Mouse (Mus musculus) intestine, embryonic 16.5 days (tissue): ENCODE measurements around the gene Dgcr8. TPM values are rescaled to one million over a fixed set of nuclear protein-coding genes. Genes with fewer than 3 reads are reported as not detected.

Experiments used
- ATAC-seq: fragments of 200-750 bp; cut with Nextera tagmentation; 2 replicates; pipeline ENCODE4 v1.8.0; 2017; ENCODE audit warnings: moderate TSS enrichment, moderate library complexity
- H3K27ac ChIP-seq: fragments of 300-500 bp; sonication (generic); 2 replicates; pipeline ENCODE4 v1.5.1; 2014; ENCODE audit warnings: mild to moderate bottlenecking, low read length
- H3K27me3 ChIP-seq: fragments of 300-500 bp; sonication (generic); replicated peaks from 2 replicates; pipeline ENCODE4 v1.6.1; 2014; ENCODE audit warnings: low read length, control low read depth, mixed read lengths; ENCODE audit not compliant: control insufficient read depth, insufficient read depth
- H3K36me3 ChIP-seq: fragments of 300-500 bp; sonication (generic); 2 replicates; pipeline ENCODE4 v1.6.1; 2014; ENCODE audit warnings: low read length, control low read depth; ENCODE audit not compliant: control insufficient read depth, insufficient read depth
- H3K4me1 ChIP-seq: fragments of 300-500 bp; sonication (generic); 2 replicates; pipeline ENCODE4 v1.6.1; 2014; ENCODE audit warnings: low read length, control low read depth, mixed read lengths; ENCODE audit not compliant: control insufficient read depth, insufficient read depth
- H3K4me2 ChIP-seq: fragments of 300-500 bp; sonication (generic); 2 replicates; pipeline ENCODE4 v1.6.1; 2014; ENCODE audit warnings: low read depth, low read length, control low read depth
- H3K4me3 ChIP-seq: fragments of 300-500 bp; sonication (generic); 2 replicates; pipeline ENCODE4 v1.5.1; 2014; ENCODE audit warnings: mild to moderate bottlenecking, low read length
- H3K9ac ChIP-seq: fragments of 300-500 bp; sonication (generic); 2 replicates; pipeline ENCODE4 v1.6.1; 2014; ENCODE audit warnings: low read depth, low read length
- H3K9me3 ChIP-seq: fragments of 300-500 bp; sonication (generic); 2 replicates; pipeline ENCODE4 v1.6.1; 2016; ENCODE audit warnings: low read length, control low read depth; ENCODE audit not compliant: control insufficient read depth
- WGBS: fragments of 180-500 bp; shearing (Covaris S2); extraction: QIAGEN DNeasy Blood & Tissue Kit; methylation state at CpG from one replicate; pipeline ENCODE4 v1.1.7; 2014; 5-methylcytosine and 5-hydroxymethylcytosine counted together
- polyA plus RNA-seq: library from polyadenylated mRNA; unstranded; fragments of >200 nt; fragmentation: Nextera tagmentation; extraction: Ambion mirVana; gene quantifications from 2 replicates; pipeline ENCODE4 v1.2.1, GENCODE M21; 2015

Dgcr8 gene
- polyA plus RNA-seq, 1 experiment from 2014 or later = 18.9 TPM

- Histone ChIP-seq H3K27me3 (no peaks in the 10 kb centered on the region), H3K4me3 (no peak overlapping the region), H3K36me3 (peaks cover 24% of the 10 kb centered on the region), H3K9ac (no peak overlapping the region), H3K9me3 (no peaks in the 10 kb centered on the region), H3K27ac (no peak overlapping the region), H3K4me1 (peaks cover 24% of the 10 kb centered on the region), H3K4me2 (no peak overlapping the region)
- no peak for ATAC-seq
- 77% methylated on average over 6 of the region's 6 CpGs for WGBS
Observed at GRCm38 (mm10) chr16:18252736-18253135, 36.3 kb downstream of the Dgcr8 start.

- 0 out of 2 replicates have a peak overlapping the region, but pooled peaks have one; percentile 2 for H3K27ac ChIP-seq
Observed at GRCm38 (mm10) chr16:18250828-18251790, 37.9 kb downstream of the Dgcr8 start.

GRCm38 (mm10) chr16:18250231-18250630, 38.8 kb downstream of the Dgcr8 start:
- WGBS = 63% methylated on average over 4 of the region's 4 CpGs
- no peaks in the 10 kb centered on the region for H3K9me3 ChIP-seq
- peaks cover 34% of the 10 kb centered on the region for H3K4me1 ChIP-seq
- H3K4me3 ChIP-seq = peak overlapping the region; percentile 95
- ATAC-seq = no peak
- H3K9ac ChIP-seq = peak overlapping the region; percentile 88
- H3K27me3 ChIP-seq = no peaks in the 10 kb centered on the region
- peak overlapping the region; percentile 8; the same call in 1 of the 2 replicates for H3K27ac ChIP-seq
- H3K36me3 ChIP-seq = peaks cover 27% of the 10 kb centered on the region
- peak overlapping the region; percentile 95 for H3K4me2 ChIP-seq

More at GRCm38 (mm10) chr16:18250828-18251790, 37.9 kb downstream of the Dgcr8 start:
- 59% methylated on average over 10 of the region's 10 CpGs for WGBS
- ATAC-seq = no peak
- peaks cover 24% of the 10 kb centered on the region for H3K36me3 ChIP-seq
- no peaks in the 10 kb centered on the region for H3K27me3 ChIP-seq
- H3K9ac ChIP-seq = no peak overlapping the region
- no peaks in the 10 kb centered on the region for H3K9me3 ChIP-seq
- H3K4me2 ChIP-seq = peak overlapping the region; percentile 95; the same call in 1 of the 2 replicates
- H3K4me1 ChIP-seq = peaks cover 34% of the 10 kb centered on the region
- H3K4me3 ChIP-seq = peak overlapping the region; percentile 95

GRCm38 (mm10) chr16:18249364-18249967, 39.6 kb downstream of the Dgcr8 start:
- Histone ChIP-seq H3K36me3 (peaks cover 33% of the 10 kb centered on the region), H3K4me3 (peak overlapping the region; percentile 95), H3K9me3 (no peaks in the 10 kb centered on the region), H3K27me3 (no peaks in the 10 kb centered on the region), H3K9ac (peak overlapping the region; percentile 88), H3K4me2 (peak overlapping the region; percentile 95), H3K27ac (peak overlapping the region; percentile 92), H3K4me1 (peaks cover 34% of the 10 kb centered on the region)
- peak; percentile 20; the same call in 1 of the 2 replicates for ATAC-seq
- WGBS = 2% methylated on average over 27 of the region's 27 CpGs

- H3K27ac ChIP-seq = peak within 1 kb of the TSS; percentile 92
- H3K36me3 ChIP-seq = peaks cover 37% of the 10 kb centered on the region
- no peaks in the 10 kb centered on the region for H3K27me3 ChIP-seq
- under 1% methylated on average over 96 of the region's 102 CpGs for WGBS
- ATAC-seq = peak; percentile 97
- H3K9me3 ChIP-seq = no peaks in the 10 kb centered on the region
- H3K4me2 ChIP-seq = peak within 1 kb of the TSS; percentile 95
- peaks cover 34% of the 10 kb centered on the region for H3K4me1 ChIP-seq
- peak within 1 kb of the TSS; percentile 95 for H3K4me3 ChIP-seq
- H3K9ac ChIP-seq = peak within 1 kb of the TSS; percentile 94
Observed at GRCm38 (mm10) chr16:18248433-18249363, 40.3 kb downstream of the Dgcr8 start, which contains the start of the genes Trmt2a and Ranbp1. Trmt2a (plus strand) TSS chr16:18248679. Ranbp1 (minus strand) TSS chr16:18248732.

GRCm38 (mm10) chr16:18247521-18248399, 41.3 kb downstream of the Dgcr8 start:
- peaks cover 34% of the 10 kb centered on the region for H3K4me1 ChIP-seq
- under 1% methylated on average over 33 of the region's 33 CpGs for WGBS
- H3K4me2 ChIP-seq = peak overlapping the region; percentile 59
- H3K4me3 ChIP-seq = peak overlapping the region; percentile 95
- H3K27ac ChIP-seq = peak overlapping the region; percentile 86
- H3K9ac ChIP-seq = peak overlapping the region; percentile 94
- ATAC-seq = peak; percentile 4; the same call in 1 of the 2 replicates
- no peaks in the 10 kb centered on the region for H3K27me3 ChIP-seq
- peaks cover 36% of the 10 kb centered on the region for H3K36me3 ChIP-seq
- H3K9me3 ChIP-seq = no peaks in the 10 kb centered on the region

- Histone ChIP-seq H3K4me3 (no peak overlapping the region), H3K36me3 (peaks cover 38% of the 10 kb centered on the region), H3K4me2 (no peak overlapping the region), H3K27ac (no peak overlapping the region), H3K27me3 (no peaks in the 10 kb centered on the region), H3K4me1 (peaks cover 1% of the 10 kb centered on the region), H3K9me3 (no peaks in the 10 kb centered on the region), H3K9ac (no peak overlapping the region)
- WGBS = 89% methylated on average over 10 of the region's 10 CpGs
- no peak for ATAC-seq
Observed at GRCm38 (mm10) chr16:18241581-18241980, 47.5 kb downstream of the Dgcr8 start.
